Mouse (Mus musculus) heart, embryonic 12.5 days (tissue): ENCODE data around the gene Macc1. TPM values are rescaled to one million over a fixed set of nuclear protein-coding genes. Genes with fewer than 3 reads are reported as not detected.

Experiments used
- ATAC-seq: fragments of 200-750 bp; cut with Nextera tagmentation; 2 replicates; pipeline ENCODE4 v1.8.0; 2017; ENCODE audit warnings: moderate TSS enrichment, moderate library complexity; ENCODE audit not compliant: insufficient number of reproducible peaks, low FRiP score
- H3K27ac ChIP-seq: fragments of 300-500 bp; sonication (generic); 2 replicates; pipeline ENCODE4 v1.5.1; 2016; ENCODE audit warnings: mild to moderate bottlenecking, moderate library complexity; ENCODE audit not compliant: poor library complexity, severe bottlenecking
- H3K27me3 ChIP-seq: fragments of 300-500 bp; sonication (generic); replicated peaks from 2 replicates; pipeline ENCODE4 v1.6.1; 2016; ENCODE audit warnings: mild to moderate bottlenecking, moderate library complexity
- H3K36me3 ChIP-seq: fragments of 300-500 bp; sonication (generic); 2 replicates; pipeline ENCODE4 v1.6.1; 2016; ENCODE audit warnings: mild to moderate bottlenecking, moderate library complexity
- H3K4me1 ChIP-seq: fragments of 300-500 bp; sonication (generic); replicated peaks from 2 replicates; pipeline ENCODE4 v1.6.1; 2016; ENCODE audit warnings: mild to moderate bottlenecking
- H3K4me2 ChIP-seq: fragments of 300-500 bp; sonication (generic); 2 replicates; pipeline ENCODE4 v1.6.1; 2016; ENCODE audit warnings: mild to moderate bottlenecking, moderate library complexity
- H3K4me3 ChIP-seq: fragments of 300-500 bp; sonication (generic); 2 replicates; pipeline ENCODE4 v1.5.1; 2016; ENCODE audit warnings: mild to moderate bottlenecking
- H3K9ac ChIP-seq: fragments of 300-500 bp; sonication (generic); 2 replicates; pipeline ENCODE4 v1.6.1; 2016; ENCODE audit warnings: mild to moderate bottlenecking, moderate library complexity
- H3K9me3 ChIP-seq: fragments of 300-500 bp; sonication (generic); replicated peaks from 2 replicates; pipeline ENCODE4 v1.6.1; 2016; ENCODE audit warnings: mild to moderate bottlenecking, moderate library complexity
- WGBS: fragments of 180-500 bp; shearing (Covaris S2); methylation state at CpG from one replicate; pipeline ENCODE4 v1.1.7; 2016; 5-methylcytosine and 5-hydroxymethylcytosine counted together
- polyA plus RNA-seq: library from polyadenylated mRNA; unstranded; fragments of >200 nt; fragmentation: Nextera tagmentation; extraction: Ambion mirVana; gene quantifications from 2 replicates; pipeline ENCODE4 v1.2.1, GENCODE M21; 2016

Macc1 gene
- polyA plus RNA-seq, 1 experiment from 2014 or later, result 0.09 TPM

DNA sequence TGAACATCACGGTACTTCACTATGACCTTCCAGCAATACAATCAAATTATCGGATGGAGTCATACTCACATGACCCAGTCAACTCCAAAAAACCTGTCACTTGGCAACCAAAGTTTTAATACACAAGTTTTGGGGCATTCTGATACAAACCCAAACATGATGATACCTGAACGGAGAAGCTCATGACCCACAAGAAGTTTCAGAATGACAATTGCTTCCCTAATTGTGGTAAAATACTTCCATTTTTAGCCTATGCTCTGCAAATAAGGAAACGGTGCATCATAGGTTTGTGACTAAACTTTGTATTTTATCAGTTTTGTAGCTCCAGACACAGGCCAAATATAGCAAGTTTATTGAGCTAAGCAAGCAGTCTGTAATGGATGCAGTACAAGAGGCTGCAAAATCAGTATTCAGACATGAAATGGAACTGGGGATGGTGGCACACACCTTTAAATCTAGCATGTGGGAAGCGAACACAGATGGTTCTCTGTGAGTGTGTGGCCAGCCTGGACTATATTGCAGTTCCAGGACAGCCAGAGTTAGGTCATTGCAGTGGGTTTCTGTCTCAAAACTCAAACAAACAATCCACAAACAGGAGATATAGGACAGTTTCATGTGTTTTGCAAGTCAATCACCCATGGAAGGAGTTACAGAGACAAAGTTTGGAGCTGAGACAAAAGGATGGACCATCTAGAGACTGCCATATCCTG is 170.0 kb downstream of the Macc1 start:
- WGBS, result 80% methylated on average over 5 of the region's 5 CpGs
- H3K36me3 ChIP-seq, result no peaks in the 10 kb centered on the region
- H3K4me1 ChIP-seq, result no peaks in the 10 kb centered on the region
- no peaks in the 10 kb centered on the region for H3K27me3 ChIP-seq
- ATAC-seq, result no peak
- no peak overlapping the region for H3K9ac ChIP-seq
- no peak overlapping the region for H3K4me3 ChIP-seq
- no peak overlapping the region for H3K27ac ChIP-seq
- no peaks in the 10 kb centered on the region for H3K9me3 ChIP-seq
- H3K4me2 ChIP-seq, result no peak overlapping the region

DNA sequence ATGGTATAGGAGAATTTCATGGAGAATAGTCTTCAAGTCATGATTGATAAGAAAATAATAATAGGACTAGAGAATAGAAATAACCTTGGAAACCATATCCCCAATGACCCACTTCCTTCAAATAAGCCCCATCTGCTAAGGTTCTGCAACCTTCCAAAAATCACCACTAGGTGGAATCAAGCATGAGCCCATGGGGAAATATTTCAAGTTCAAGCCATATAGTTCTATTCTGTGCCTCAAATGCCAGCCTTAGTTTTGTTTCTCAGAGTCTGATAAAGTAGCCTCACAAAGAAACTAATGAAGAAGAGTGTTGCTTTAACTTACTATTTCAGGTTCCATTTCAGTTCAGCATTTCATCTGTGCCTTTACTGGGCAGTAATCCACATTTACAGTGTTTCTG is 197.1 kb downstream of the Macc1 start:
- H3K27me3 ChIP-seq, result no peaks in the 10 kb centered on the region
- H3K27ac ChIP-seq, result no peak overlapping the region
- ATAC-seq, result no peak
- H3K36me3 ChIP-seq, result no peaks in the 10 kb centered on the region
- no peak overlapping the region for H3K9ac ChIP-seq
- no peaks in the 10 kb centered on the region for H3K9me3 ChIP-seq
- no peak overlapping the region for H3K4me2 ChIP-seq
- H3K4me1 ChIP-seq, result no peaks in the 10 kb centered on the region
- no peak overlapping the region for H3K4me3 ChIP-seq

Other genes starting within 250 kb of the Macc1 start
- gene Itgb8, start 75.5 kb upstream of the Macc1 start, polyA plus RNA-seq, result 5.9 and 6.9 TPM in 2 replicates